Mouse (Mus musculus) MEL (cell line): ENCODE measurements around the gene Dlk1.

ENCODE experiments used
- BHLHE40 ChIP-seq: IDR thresholded peaks from 2 replicates; pipeline ENCODE4 v1.6.1; 2012; ENCODE audit warnings: low read depth, mild to moderate bottlenecking, inconsistent platforms, low read length, improper control_type of control experiment, borderline replicate concordance
- CHD1 ChIP-seq: IDR thresholded peaks from 2 replicates; pipeline ENCODE4 v1.6.1; 2012; ENCODE audit warnings: low read depth, mild to moderate bottlenecking, inconsistent platforms, low read length, improper control_type of control experiment
- CHD2 ChIP-seq: IDR thresholded peaks from 2 replicates; pipeline ENCODE4 v1.6.1; 2011; ENCODE audit warnings: low read length, improper control_type of control experiment
- CTCF ChIP-seq, 3 experiments: IDR thresholded peaks in 2 of 3; conservative IDR thresholded peaks in 1 of 3; 2 replicates each; pipeline ENCODE4 v1.5.1; 2011 to 2012; ENCODE audit warnings: low read length in 3 of 3, low read depth in 2 of 3, mild to moderate bottlenecking in 2 of 3, improper control_type of control experiment in 1 of 3, inconsistent platforms in 1 of 3, mixed read lengths in 1 of 3, moderate library complexity in 1 of 3; ENCODE audit not compliant: control insufficient read depth in 1 of 3, insufficient read depth in 1 of 3, poor library complexity in 1 of 3, severe bottlenecking in 1 of 3
- E2F4 ChIP-seq: IDR thresholded peaks from 2 replicates; pipeline ENCODE4 v1.6.1; 2011; ENCODE audit warnings: low read depth, low read length, improper control_type of control experiment, borderline replicate concordance
- GATA1 ChIP-seq: IDR thresholded peaks from 2 replicates; pipeline ENCODE4 v1.6.1; 2011; ENCODE audit warnings: low read depth, low read length, improper control_type of control experiment
- MAX ChIP-seq: IDR thresholded peaks from 2 replicates; pipeline ENCODE4 v1.6.1; 2011; ENCODE audit warnings: low read length, improper control_type of control experiment
- MYC ChIP-seq: IDR thresholded peaks from 2 replicates; pipeline ENCODE4 v1.6.1; 2011; ENCODE audit warnings: low read depth, mild to moderate bottlenecking, low read length, improper control_type of control experiment, moderate library complexity
- POLR2A ChIP-seq, 2 experiments: IDR thresholded peaks; 2 replicates each; pipeline ENCODE4 v1.6.1; 2011 to 2012; ENCODE audit warnings: low read length in 2 of 2, mild to moderate bottlenecking in 2 of 2, control low read depth in 1 of 2, improper control_type of control experiment in 1 of 2, low read depth in 1 of 2, moderate library complexity in 1 of 2; ENCODE audit not compliant: control insufficient read depth in 1 of 2, insufficient read depth in 1 of 2, poor library complexity in 1 of 2
- RCOR1 ChIP-seq: IDR thresholded peaks from 2 replicates; pipeline ENCODE4 v1.6.1; 2012; ENCODE audit warnings: low read depth, mild to moderate bottlenecking, inconsistent platforms, low read length, improper control_type of control experiment
- TAL1 ChIP-seq: IDR thresholded peaks from 2 replicates; pipeline ENCODE4 v1.6.1; 2012; ENCODE audit warnings: mild to moderate bottlenecking, inconsistent platforms, low read length, moderate library complexity, mixed read lengths
- USF1 ChIP-seq: IDR thresholded peaks from 2 replicates; pipeline ENCODE4 v1.6.1; 2014; ENCODE audit warnings: low read depth, mild to moderate bottlenecking, inconsistent platforms, low read length, improper control_type of control experiment, moderate library complexity
- ZKSCAN1 ChIP-seq: IDR thresholded peaks from 2 replicates; pipeline ENCODE4 v1.6.1; 2012; ENCODE audit warnings: low read depth, mild to moderate bottlenecking, inconsistent platforms, low read length, improper control_type of control experiment, moderate library complexity

- TF ChIP-seq USF1 (no peak), CHD1 (no peak), TAL1 (no peak), E2F4 (no peak), RCOR1 (no peak), CHD2 (no peak), POLR2A (IDR thresholded peaks at IDR 0.05; ENCODE audit: control insufficient read depth in 1 of 2, insufficient read depth in 1 of 2, low read depth in 1 of 2, low read length in 2 of 2, poor library complexity in 1 of 2) (no peak), CTCF (IDR thresholded peaks at IDR 0.05 in 2 of 3, conservative IDR thresholded peaks at IDR 0.05 in 1 of 3; ENCODE audit: control insufficient read depth in 1 of 3, insufficient read depth in 1 of 3, low read depth in 2 of 3, low read length in 3 of 3, poor library complexity in 1 of 3, severe bottlenecking in 1 of 3) (no peak), GATA1 (no peak), ZKSCAN1 (no peak), BHLHE40 (no peak), MAX (no peak), MYC (no peak)
Observed at GRCm38 (mm10) chr12:109449421-109450411, 2.9 kb upstream of the Dlk1 start.
